Mouse (Mus musculus) limb, embryonic 14.5 days (tissue): Measurements from ENCODE around the gene Best1. TPM values are rescaled to one million over a fixed set of nuclear protein-coding genes. Genes with fewer than 3 reads are reported as not detected.

Source experiments
- ATAC-seq: fragments of 200-750 bp; cut with Nextera tagmentation; 2 replicates; pipeline ENCODE4 v1.8.0; 2017; ENCODE audit warnings: low read depth, moderate number of reproducible peaks, moderate TSS enrichment; ENCODE audit not compliant: low FRiP score
- DNase-seq: peaks from one replicate; pipeline ENCODE4 v3.0.0-alpha.2; 2015; ENCODE audit warnings: low spot score
- H3K27ac ChIP-seq: fragments of 300-500 bp; sonication (generic); replicated peaks from 2 replicates; pipeline ENCODE4 v1.5.1; 2014; ENCODE audit warnings: low read depth, mild to moderate bottlenecking, low read length, moderate library complexity, mixed read lengths
- H3K27me3 ChIP-seq: fragments of 300-500 bp; sonication (generic); 2 replicates; pipeline ENCODE4 v1.6.1; 2014; ENCODE audit warnings: low read length, mixed read lengths; ENCODE audit not compliant: control insufficient read depth, insufficient read depth
- H3K36me3 ChIP-seq: fragments of 300-500 bp; sonication (generic); 2 replicates; pipeline ENCODE4 v1.6.1; 2014; ENCODE audit warnings: mild to moderate bottlenecking, low read length, moderate library complexity, mixed read lengths; ENCODE audit not compliant: control insufficient read depth, insufficient read depth
- H3K4me1 ChIP-seq: fragments of 300-500 bp; sonication (generic); 2 replicates; pipeline ENCODE4 v1.6.1; 2014; ENCODE audit warnings: antibody characterized with exemption, low read length, mixed read lengths; ENCODE audit not compliant: control insufficient read depth, insufficient read depth
- H3K4me2 ChIP-seq: fragments of 300-500 bp; sonication (generic); replicated peaks from 2 replicates; pipeline ENCODE4 v1.6.1; 2014; ENCODE audit warnings: low read depth, mild to moderate bottlenecking, low read length, moderate library complexity; ENCODE audit not compliant: severe bottlenecking
- H3K4me3 ChIP-seq: fragments of 300-500 bp; sonication (generic); replicated peaks from 2 replicates; pipeline ENCODE4 v1.5.1; 2014; ENCODE audit warnings: low read length
- H3K9ac ChIP-seq: fragments of 300-500 bp; sonication (generic); 2 replicates; pipeline ENCODE4 v1.6.1; 2014; ENCODE audit warnings: mild to moderate bottlenecking, low read depth, low read length, moderate library complexity; ENCODE audit not compliant: severe bottlenecking
- H3K9me3 ChIP-seq: fragments of 300-500 bp; sonication (generic); 2 replicates; pipeline ENCODE4 v1.6.1; 2016; ENCODE audit warnings: low read length; ENCODE audit not compliant: control insufficient read depth
- POLR2A ChIP-seq: fragments of 200-500 bp; IDR thresholded peaks from 2 replicates; pipeline ENCODE4 v1.8.0; 2012; ENCODE audit warnings: inconsistent platforms, mild to moderate bottlenecking, moderate library complexity, borderline replicate concordance; ENCODE audit not compliant: insufficient read depth, insufficient read length; ENCODE audit errors: extremely low read depth
- WGBS: fragments of 180-500 bp; shearing (Covaris S2); extraction: QIAGEN DNeasy Blood & Tissue Kit; methylation state at CpG from one replicate; pipeline ENCODE4 v1.1.7; 2014; 5-methylcytosine and 5-hydroxymethylcytosine counted together
- polyA plus RNA-seq, 2 experiments: library from polyadenylated mRNA; depleted of rRNA in 1 of 2; stranded (reverse) in 1 of 2; unstranded in 1 of 2; fragments of >200 nt; fragmentation: Nextera tagmentation in 1 of 2; extraction: Ambion mirVana in 1 of 2; gene quantifications; 2 replicates each; pipeline versions ENCODE4 v1.2.1 to v1.2.3; 2012 to 2014

Best1 gene
- polyA plus RNA-seq, 2 experiments, result 1.5 to 1.7 TPM

DNA sequence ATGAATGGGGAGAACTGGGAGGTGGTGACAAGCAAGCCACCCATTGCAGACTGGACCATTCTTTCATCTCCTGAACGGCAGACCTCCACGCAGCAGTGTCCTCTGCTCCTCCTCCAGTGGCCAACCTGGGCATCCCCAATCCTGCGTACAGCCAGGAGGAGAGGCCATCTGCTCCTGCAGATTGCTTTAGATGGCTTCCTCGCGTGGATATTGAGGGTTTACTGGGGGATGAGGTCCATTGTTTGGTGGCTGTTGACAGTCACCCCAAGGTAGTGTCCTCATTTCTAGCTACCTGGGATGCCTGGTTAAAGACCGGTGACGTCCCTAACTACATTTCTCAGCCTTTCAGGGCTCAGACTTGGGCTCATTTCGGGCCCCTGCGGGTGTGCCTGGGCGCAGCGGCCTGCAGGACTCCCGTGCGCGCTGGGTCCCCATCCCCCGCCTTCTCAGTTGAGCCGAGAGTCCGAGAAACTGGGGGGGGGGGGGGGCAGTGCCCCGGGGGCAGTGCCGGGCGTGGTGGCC is 39.5 kb upstream of the Best1 start:
- H3K4me1 ChIP-seq, result peaks cover 23% of the 10 kb centered on the region
- no peaks in the 10 kb centered on the region for H3K36me3 ChIP-seq
- ATAC-seq, result no peak
- no peaks in the 10 kb centered on the region for H3K27me3 ChIP-seq
- no peak for DNase-seq
- WGBS, result 11% methylated on average over 15 of the region's 20 CpGs
- H3K4me3 ChIP-seq, result peak overlapping the region; percentile 73
- H3K27ac ChIP-seq, result no peak overlapping the region
- no peaks in the 10 kb centered on the region for H3K9me3 ChIP-seq
- H3K9ac ChIP-seq, result peak overlapping the region; percentile 69
- TF ChIP-seq POLR2A, result no peak
- peak overlapping the region; percentile 96 for H3K4me2 ChIP-seq

DNA sequence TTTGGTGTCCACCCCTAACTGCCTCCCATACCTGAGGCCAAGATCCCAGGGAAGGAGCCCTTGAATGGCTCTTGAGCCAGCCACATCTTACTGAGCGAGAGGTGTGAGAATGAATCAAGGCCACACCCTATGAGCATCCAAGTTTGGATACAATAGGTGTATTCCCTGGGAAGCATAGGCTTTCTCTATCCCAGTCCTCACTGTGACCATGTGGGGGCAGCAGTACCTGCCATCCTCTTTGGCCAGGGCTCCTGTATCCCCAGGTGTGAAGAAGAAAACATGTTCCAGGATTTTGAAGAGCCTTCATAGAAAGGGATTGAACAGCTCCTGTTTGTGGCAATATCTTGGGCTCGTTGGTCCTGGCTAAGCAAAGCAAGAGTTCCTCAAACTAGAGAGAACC is 38.2 kb upstream of the Best1 start:
- Histone ChIP-seq H3K27ac (no peak overlapping the region), H3K4me1 (peaks cover 23% of the 10 kb centered on the region), H3K27me3 (no peaks in the 10 kb centered on the region), H3K4me3 (no peak overlapping the region), H3K4me2 (no peak overlapping the region), H3K9me3 (no peaks in the 10 kb centered on the region), H3K36me3 (peaks cover 6% of the 10 kb centered on the region; the same call in 1 of the 2 replicates), H3K9ac (no peak overlapping the region)
- no peak for TF ChIP-seq POLR2A
- DNase-seq (no peak), ATAC-seq (no peak)
- 80% methylated on average over 2 of the region's 2 CpGs for WGBS

DNA sequence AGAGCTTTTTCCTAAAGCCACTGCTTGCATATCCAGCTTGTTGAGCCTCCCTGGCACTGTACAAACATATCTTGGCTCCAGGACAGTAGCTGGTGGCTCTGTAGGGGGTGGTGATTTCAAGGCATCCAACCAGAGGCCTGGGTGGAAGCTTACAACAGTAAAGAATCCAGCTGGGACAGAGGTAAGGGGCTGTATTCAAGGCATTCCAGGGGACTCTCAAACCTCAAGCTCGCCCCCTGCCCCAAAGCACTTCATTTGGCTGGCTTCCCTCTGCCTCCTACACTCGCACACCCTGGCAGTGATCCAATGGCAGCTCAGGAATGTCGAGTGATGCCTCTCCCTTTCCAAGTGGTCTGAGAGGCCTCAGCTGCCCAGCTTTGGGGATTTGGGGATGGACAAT is 37.5 kb upstream of the Best1 start:
- TF ChIP-seq POLR2A, result no peak
- no peak overlapping the region for H3K9ac ChIP-seq
- no peaks in the 10 kb centered on the region for H3K9me3 ChIP-seq
- peak; percentile 50 for DNase-seq
- 7% methylated on average over 3 of the region's 3 CpGs for WGBS
- no peak overlapping the region for H3K4me3 ChIP-seq
- no peak for ATAC-seq
- H3K27ac ChIP-seq, result no peak overlapping the region
- H3K4me1 ChIP-seq, result peaks cover 23% of the 10 kb centered on the region
- peaks cover 9% of the 10 kb centered on the region; the same call in 1 of the 2 replicates for H3K36me3 ChIP-seq
- H3K27me3 ChIP-seq, result no peaks in the 10 kb centered on the region
- H3K4me2 ChIP-seq, result no peak overlapping the region

DNA sequence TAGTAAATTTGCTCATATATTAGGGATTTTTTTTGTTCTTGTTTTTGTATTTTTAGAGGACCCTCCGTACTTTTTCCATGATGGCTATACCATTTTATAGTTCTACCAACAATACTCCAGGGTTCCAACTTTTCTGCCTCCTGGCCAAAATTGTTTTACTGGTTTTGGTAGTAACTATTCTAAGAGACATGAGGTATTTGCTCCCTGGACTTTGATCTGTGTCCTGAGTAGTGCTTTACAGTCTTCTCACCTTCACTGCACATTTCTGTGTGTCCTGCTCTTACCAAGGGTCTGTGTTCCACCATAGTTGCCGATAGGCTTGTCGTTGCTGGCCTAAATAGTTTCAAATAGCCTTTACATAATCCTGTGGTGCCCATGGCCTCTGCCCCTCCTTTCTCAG is 36.9 kb upstream of the Best1 start:
- no peak overlapping the region for H3K4me2 ChIP-seq
- no peaks in the 10 kb centered on the region for H3K27me3 ChIP-seq
- peaks cover 21% of the 10 kb centered on the region for H3K4me1 ChIP-seq
- no peak for TF ChIP-seq POLR2A
- no peak overlapping the region for H3K9ac ChIP-seq
- H3K9me3 ChIP-seq, result no peaks in the 10 kb centered on the region
- no peak overlapping the region for H3K4me3 ChIP-seq
- no peak overlapping the region for H3K27ac ChIP-seq
- WGBS, result 78% methylated on average over 3 of the region's 3 CpGs
- ATAC-seq, result no peak
- H3K36me3 ChIP-seq, result peaks cover 9% of the 10 kb centered on the region; the same call in 1 of the 2 replicates
- DNase-seq, result no peak

DNA sequence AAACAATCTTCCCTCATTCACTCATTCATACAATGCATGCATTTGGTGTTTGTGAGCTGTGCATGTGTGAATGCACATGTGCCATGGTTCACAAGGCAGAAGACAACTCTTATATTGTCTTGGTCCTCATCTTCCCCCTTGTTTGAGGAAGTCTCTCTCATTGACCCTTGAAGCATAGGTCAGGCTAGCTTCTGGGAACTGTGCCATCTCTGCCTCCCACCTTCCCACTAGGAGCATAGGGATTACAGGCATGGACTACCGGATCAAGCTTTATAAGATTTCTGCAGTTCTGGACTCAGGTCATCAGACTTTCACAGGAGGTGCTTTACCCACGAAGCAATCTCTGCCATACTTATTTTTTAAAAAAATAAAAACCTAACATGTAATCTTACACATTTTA is 36.1 kb upstream of the Best1 start:
- no peaks in the 10 kb centered on the region for H3K9me3 ChIP-seq
- TF ChIP-seq POLR2A, result no peak
- DNase-seq, result no peak
- peaks cover 18% of the 10 kb centered on the region for H3K4me1 ChIP-seq
- H3K27me3 ChIP-seq, result no peaks in the 10 kb centered on the region
- H3K4me3 ChIP-seq, result no peak overlapping the region
- 69% methylated on average over 2 of the region's 2 CpGs for WGBS
- no peak overlapping the region for H3K27ac ChIP-seq
- H3K4me2 ChIP-seq, result no peak overlapping the region
- no peak for ATAC-seq
- no peak overlapping the region for H3K9ac ChIP-seq
- H3K36me3 ChIP-seq, result peaks cover 17% of the 10 kb centered on the region; the same call in 1 of the 2 replicates

DNA sequence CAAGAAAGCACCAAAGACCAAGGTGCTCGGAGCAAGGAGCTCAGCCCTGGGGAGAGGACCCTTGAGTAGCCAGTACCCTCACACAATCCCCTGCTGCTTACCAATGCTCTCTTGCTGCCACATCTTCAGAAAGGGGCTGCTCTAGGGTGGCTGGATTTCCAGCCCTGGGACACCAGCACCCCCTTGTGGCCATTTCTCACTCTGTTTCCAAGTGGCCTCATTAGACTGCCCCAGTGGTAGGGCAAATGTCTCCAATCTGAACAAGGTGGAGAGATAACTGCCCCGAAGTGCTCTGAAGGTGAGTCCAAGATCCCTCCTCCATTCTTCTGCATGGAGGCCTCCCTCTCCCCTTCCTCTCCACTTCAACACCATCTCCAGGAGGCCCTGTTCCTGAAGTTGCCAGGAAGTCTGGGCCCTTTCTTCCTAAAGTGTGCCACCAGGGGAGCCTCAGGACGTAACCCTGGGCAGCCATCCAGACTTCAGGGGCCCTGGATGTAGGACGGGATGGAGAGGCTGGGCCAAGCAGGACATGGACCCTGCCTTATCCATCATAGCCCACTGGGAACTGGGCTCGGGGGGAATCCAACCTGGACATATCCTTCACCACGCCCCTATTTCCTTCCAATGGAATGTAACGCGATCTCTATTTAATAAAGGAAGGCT is 33.5 kb upstream of the Best1 start:
- peaks cover 27% of the 10 kb centered on the region for H3K36me3 ChIP-seq
- WGBS, result 53% methylated on average over 8 of the region's 8 CpGs
- H3K4me3 ChIP-seq, result no peak overlapping the region
- no peaks in the 10 kb centered on the region for H3K9me3 ChIP-seq
- 0 out of 2 replicates have a peak, but pooled peaks have one; percentile 44 for ATAC-seq
- no peak overlapping the region for H3K9ac ChIP-seq
- no peaks in the 10 kb centered on the region for H3K27me3 ChIP-seq
- H3K4me1 ChIP-seq, result 0 out of 2 replicates have a peak, but pooled peaks cover 4% of the 10 kb centered on the region
- H3K4me2 ChIP-seq, result no peak overlapping the region
- TF ChIP-seq POLR2A, result no peak
- peak; percentile 69 for DNase-seq
- H3K27ac ChIP-seq, result no peak overlapping the region
